Mouse (Mus musculus) ES-Bruce4 (cell line): ENCODE measurements at regions not wholly inside any gene's neighbourhood (a gene's known extent, or its start where the extent isn't known, plus 50 kb on each side); places are given as distances from the start of the nearest gene placed in this dataset.

ENCODE experiments used
- CTCF ChIP-seq: IDR thresholded peaks from one replicate; pipeline ENCODE4 v1.8.1; 2011; ENCODE audit warnings: low read depth, low read length
- EP300 ChIP-seq: IDR thresholded peaks from 2 replicates; pipeline ENCODE4 v1.6.1; 2011; ENCODE audit warnings: low read depth, low read length; ENCODE audit not compliant: insufficient read depth
- POLR2A ChIP-seq: IDR thresholded peaks from one replicate; pipeline ENCODE4 v1.8.1; 2011; ENCODE audit warnings: low read length; ENCODE audit not compliant: insufficient read depth

- TF ChIP-seq POLR2A (no peak), CTCF (no peak), EP300 (no peak)
Observed at GRCm38 (mm10) chr8:128296728-128297380, 61.5 kb upstream of the Nrp1 start.
